Mouse (Mus musculus) neural tube, embryonic 11.5 days (tissue): ENCODE results near the gene Slc30a2. TPM values are rescaled to one million over a fixed set of nuclear protein-coding genes. Genes with fewer than 3 reads are reported as not detected.

Source experiments
- ATAC-seq: fragments of 200-750 bp; cut with Nextera tagmentation; 2 replicates; pipeline ENCODE4 v1.8.0; 2017; ENCODE audit warnings: moderate number of reproducible peaks, mild to moderate bottlenecking, moderate TSS enrichment, moderate library complexity; ENCODE audit not compliant: insufficient read depth, low FRiP score, low TSS enrichment
- DNase-seq: peaks from one replicate; pipeline ENCODE4 v3.0.0-alpha.2; 2015; ENCODE audit warnings: low spot score
- H3K27ac ChIP-seq: fragments of 300-500 bp; sonication (generic); 2 replicates; pipeline ENCODE4 v1.5.1; 2014; ENCODE audit warnings: low read depth, mild to moderate bottlenecking, low read length
- H3K27me3 ChIP-seq: fragments of 300-500 bp; sonication (generic); 2 replicates; pipeline ENCODE4 v1.6.1; 2014; ENCODE audit warnings: mild to moderate bottlenecking, low read length, mixed read lengths; ENCODE audit not compliant: control insufficient read depth, insufficient read depth
- H3K36me3 ChIP-seq: fragments of 300-500 bp; sonication (generic); 2 replicates; pipeline ENCODE4 v1.6.1; 2014; ENCODE audit warnings: mild to moderate bottlenecking, low read length, moderate library complexity, mixed read lengths; ENCODE audit not compliant: control insufficient read depth, insufficient read depth
- H3K4me1 ChIP-seq: fragments of 300-500 bp; sonication (generic); 2 replicates; pipeline ENCODE4 v1.6.1; 2014; ENCODE audit warnings: low read length, mixed read lengths; ENCODE audit not compliant: control insufficient read depth, insufficient read depth
- H3K4me2 ChIP-seq: fragments of 300-500 bp; sonication (generic); 2 replicates; pipeline ENCODE4 v1.6.1; 2014; ENCODE audit warnings: low read depth, mild to moderate bottlenecking, moderate library complexity
- H3K4me3 ChIP-seq: fragments of 300-500 bp; sonication (generic); 2 replicates; pipeline ENCODE4 v1.5.1; 2014; ENCODE audit warnings: low read depth, low read length
- H3K9ac ChIP-seq: fragments of 300-500 bp; sonication (generic); 2 replicates; pipeline ENCODE4 v1.6.1; 2014; ENCODE audit warnings: mild to moderate bottlenecking, low read length
- H3K9me3 ChIP-seq: fragments of 300-500 bp; sonication (generic); 2 replicates; pipeline ENCODE4 v1.6.1; 2016; ENCODE audit warnings: low read length; ENCODE audit not compliant: control insufficient read depth
- WGBS: fragments of 180-500 bp; shearing (Covaris S2); extraction: QIAGEN DNeasy Blood & Tissue Kit; methylation state at CpG from one replicate; pipeline ENCODE4 v1.1.7; 2014; 5-methylcytosine and 5-hydroxymethylcytosine counted together
- polyA plus RNA-seq: library from polyadenylated mRNA; unstranded; fragments of >200 nt; fragmentation: Nextera tagmentation; extraction: Ambion mirVana; gene quantifications from 2 replicates; pipeline ENCODE4 v1.2.1, GENCODE M21; 2014

Gene Slc30a2
- polyA plus RNA-seq, 1 experiment from 2014 or later: not detected

DNA sequence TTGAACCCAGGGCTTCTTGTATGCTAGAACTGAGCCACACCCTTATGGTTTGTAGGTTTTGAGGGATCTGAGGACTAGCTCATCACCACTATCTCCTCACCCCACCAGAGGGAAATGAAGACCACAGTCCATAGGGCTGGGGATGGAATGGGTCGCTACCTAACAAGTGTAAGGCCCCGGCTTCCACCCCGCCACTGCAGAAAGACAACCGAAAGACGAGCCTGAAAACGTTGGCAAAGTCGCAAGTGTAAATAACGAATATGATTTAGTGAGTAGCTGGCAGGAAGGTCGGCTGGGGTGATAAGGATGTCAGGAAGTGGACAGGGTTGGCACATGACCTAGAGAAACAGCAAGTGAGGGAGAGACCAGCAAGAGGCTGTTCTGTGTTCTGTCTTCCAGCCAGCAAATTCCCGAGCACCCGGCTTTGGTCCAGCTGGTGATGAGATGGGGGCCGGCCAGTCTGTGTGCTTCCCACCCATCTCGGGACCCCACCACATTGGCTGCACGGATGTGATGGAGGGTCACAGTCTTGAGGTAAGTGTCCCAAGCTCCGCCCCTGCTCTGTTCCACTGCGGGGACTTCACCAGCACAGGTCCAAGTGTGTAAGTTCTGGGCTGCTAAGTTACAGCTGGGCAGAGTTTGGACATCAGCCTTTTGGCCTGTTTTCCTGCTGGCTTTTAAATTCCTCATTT lies 59.7 kb downstream of the Slc30a2 start:
- H3K36me3 ChIP-seq: no peaks in the 10 kb centered on the region; the same call in 1 of the 2 replicates
- no peak overlapping the region for H3K27ac ChIP-seq

DNA sequence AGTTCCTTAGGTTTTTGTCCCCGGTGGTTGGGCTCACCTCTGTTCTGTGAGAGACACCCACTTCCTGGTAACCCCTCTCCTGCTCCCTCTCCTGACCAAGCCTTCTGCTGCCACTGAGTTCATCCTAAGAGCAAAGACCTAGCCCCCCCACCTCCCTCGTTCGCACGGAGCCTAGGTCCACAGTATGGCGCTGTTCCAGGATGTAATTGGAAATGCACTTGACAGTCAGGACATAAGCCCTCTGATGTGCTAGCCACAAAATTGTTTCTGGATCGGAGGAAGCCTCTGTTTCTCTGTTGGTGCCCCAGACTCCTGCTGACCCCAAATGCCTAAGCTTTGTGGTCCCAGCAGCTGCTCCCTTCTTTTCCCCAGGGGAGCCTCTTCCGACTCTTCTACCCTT lies 60.7 kb downstream of the Slc30a2 start:
- Histone ChIP-seq H3K36me3 (no peaks in the 10 kb centered on the region; the same call in 1 of the 2 replicates), H3K9me3 (no peaks in the 10 kb centered on the region), H3K9ac (no peak overlapping the region), H3K4me1 (no peaks in the 10 kb centered on the region; the same call in 1 of the 2 replicates), H3K27ac (no peak overlapping the region), H3K4me2 (no peak overlapping the region), H3K27me3 (no peaks in the 10 kb centered on the region), H3K4me3 (no peak overlapping the region)
- DNase-seq (no peak), ATAC-seq (no peak)
- WGBS: 62% methylated on average over 7 of the region's 7 CpGs

More for the DNA sequence above, 59.7 kb downstream of the Slc30a2 start:
- Histone ChIP-seq H3K9me3 (no peaks in the 10 kb centered on the region), H3K27me3 (no peaks in the 10 kb centered on the region), H3K4me2 (no peak overlapping the region), H3K4me1 (no peaks in the 10 kb centered on the region; the same call in 1 of the 2 replicates), H3K9ac (no peak overlapping the region), H3K4me3 (no peak overlapping the region)
- WGBS: 80% methylated on average over 16 of the region's 16 CpGs
- no peak for DNase-seq
- no peak for ATAC-seq

Other genes with a start within 250 kb of the Slc30a2 start
- gene Cd52, start 248.1 kb upstream of the Slc30a2 start, polyA plus RNA-seq: 5.7 and 6.4 TPM in 2 replicates
- 4.7 and 7.1 TPM in 2 replicates for gene Ubxn11, start 240.6 kb upstream of the Slc30a2 start, polyA plus RNA-seq
- gene Sh3bgrl3, start 214.4 kb upstream of the Slc30a2 start, polyA plus RNA-seq: 295 and 314 TPM in 2 replicates
- gene Cep85, start 156.1 kb upstream of the Slc30a2 start, polyA plus RNA-seq: 30.0 and 30.6 TPM in 2 replicates
- gene Gm7534, start 140.2 kb upstream of the Slc30a2 start, polyA plus RNA-seq: not detected in 2 replicates
- not detected in 2 replicates for gene Catsper4, start 115.8 kb upstream of the Slc30a2 start, polyA plus RNA-seq
- gene Cnksr1, start 104.8 kb upstream of the Slc30a2 start, polyA plus RNA-seq: 0.36 and 0.50 TPM in 2 replicates
- 0.28 TPM in 1 of 2 replicates, not detected in the other for gene E130218I03Rik, start 99.5 kb upstream of the Slc30a2 start, polyA plus RNA-seq
- 18.6 and 19.2 TPM in 2 replicates for gene Zfp593, start 97.6 kb upstream of the Slc30a2 start, polyA plus RNA-seq
- not detected in 2 replicates for gene Gm30191, start 96.2 kb upstream of the Slc30a2 start, polyA plus RNA-seq
- 11.1 and 11.8 TPM in 2 replicates for gene Grrp1, start 89.1 kb upstream of the Slc30a2 start, polyA plus RNA-seq
- 21.6 and 23.1 TPM in 2 replicates for gene Pdik1l, start 55.3 kb upstream of the Slc30a2 start, polyA plus RNA-seq
- 0.87 and 1.6 TPM in 2 replicates for gene Trim63, start 28.1 kb upstream of the Slc30a2 start, polyA plus RNA-seq
- gene Extl1, start 40.7 kb downstream of the Slc30a2 start, polyA plus RNA-seq: 0.24 and 0.37 TPM in 2 replicates
- gene Pafah2, start 53.1 kb downstream of the Slc30a2 start, polyA plus RNA-seq: 6.9 and 11.4 TPM in 2 replicates
- 3,693 and 3,815 TPM in 2 replicates for gene Stmn1, start 125.1 kb downstream of the Slc30a2 start, polyA plus RNA-seq
- gene Paqr7, start 153.5 kb downstream of the Slc30a2 start, polyA plus RNA-seq: 2.0 and 2.2 TPM in 2 replicates
- 6.5 and 8.1 TPM in 2 replicates for gene Aunip, start 167.8 kb downstream of the Slc30a2 start, polyA plus RNA-seq
- gene Mtfr1l, start 192.2 kb downstream of the Slc30a2 start, polyA plus RNA-seq: 130 and 133 TPM in 2 replicates
- gene Selenon, start 209.0 kb downstream of the Slc30a2 start, polyA plus RNA-seq: 48.0 TPM in 2 replicates